Mouse (Mus musculus): ENCODE measurements around the gene Sgms1.
"Not testable (repeated sequence)": the region's sequence is repeated elsewhere in the genome, so short reads cannot be mapped to it uniquely, and the experiment has no call there.

Sgms1 gene

GRCm38 (mm10) chr19:32136888-32137625 is 252.5 kb downstream of the Sgms1 start:
- no peak for DNase-seq (ENCODE audit: low spot score)

- not testable (repeated sequence) for DNase-seq (ENCODE audit: low spot score)
Observed at GRCm38 (mm10) chr19:32131707-32132488, 257.6 kb downstream of the Sgms1 start.

GRCm38 (mm10) chr19:32129281-32129680 is 260.2 kb downstream of the Sgms1 start:
- DNase-seq (ENCODE audit: low spot score), result no peak

GRCm38 (mm10) chr19:32127180-32127850 is 262.2 kb downstream of the Sgms1 start:
- DNase-seq (ENCODE audit: low spot score), result no peak

GRCm38 (mm10) chr19:32124155-32124554 is 265.4 kb downstream of the Sgms1 start:
- DNase-seq (ENCODE audit: low spot score), result no peak

GRCm38 (mm10) chr19:32123196-32123595 is 266.3 kb downstream of the Sgms1 start:
- DNase-seq (ENCODE audit: low spot score), result no peak

GRCm38 (mm10) chr19:32120798-32121197 is 268.7 kb downstream of the Sgms1 start:
- DNase-seq (ENCODE audit: low spot score), result no peak

- no peak for DNase-seq (ENCODE audit: low spot score)
Observed at GRCm38 (mm10) chr19:32119666-32120065, 269.8 kb downstream of the Sgms1 start.

- no peak for DNase-seq (ENCODE audit: low spot score)
Observed at GRCm38 (mm10) chr19:32118496-32118895, 271.0 kb downstream of the Sgms1 start.

- DNase-seq (ENCODE audit: low spot score), result no peak
Observed at GRCm38 (mm10) chr19:32117484-32118018, 272.0 kb downstream of the Sgms1 start.

GRCm38 (mm10) chr19:32111866-32112790 is 277.4 kb downstream of the Sgms1 start:
- DNase-seq (ENCODE audit: low spot score), result no peak

GRCm38 (mm10) chr19:32107771-32108306 is 281.7 kb downstream of the Sgms1 start, which contains the start of gene Asah2:
TSS of gene Asah2 (minus strand) at chr19:32108211.
- DNase-seq (ENCODE audit: low spot score), result no peak

- no peak for DNase-seq (ENCODE audit: low spot score)
Observed at GRCm38 (mm10) chr19:32106750-32107149, 282.8 kb downstream of the Sgms1 start.

GRCm38 (mm10) chr19:32104217-32104616 is 285.3 kb downstream of the Sgms1 start:
- DNase-seq (ENCODE audit: low spot score), result no peak

GRCm38 (mm10) chr19:32102976-32103300 is 286.6 kb downstream of the Sgms1 start:
- no peak for DNase-seq (ENCODE audit: low spot score)

- DNase-seq (ENCODE audit: low spot score), result no peak
Observed at GRCm38 (mm10) chr19:32102294-32102975, 287.1 kb downstream of the Sgms1 start.

GRCm38 (mm10) chr19:32098582-32098981 is 290.9 kb downstream of the Sgms1 start:
- DNase-seq (ENCODE audit: low spot score), result no peak

GRCm38 (mm10) chr19:32092358-32092757 is 297.2 kb downstream of the Sgms1 start:
- DNase-seq (ENCODE audit: low spot score), result no peak

- no peak for DNase-seq (ENCODE audit: low spot score)
Observed at GRCm38 (mm10) chr19:32090804-32091203, 298.7 kb downstream of the Sgms1 start.

- DNase-seq (ENCODE audit: low spot score), result no peak
Observed at GRCm38 (mm10) chr19:32088570-32088969, 300.9 kb downstream of the Sgms1 start.

Measured in urinary bladder, postnatal 10 days (tissue).